Mouse (Mus musculus) erythroid progenitor cell, adult 5-6 weeks (primary cell): ENCODE measurements around the gene L3mbtl3. TPM values are rescaled to one million over a fixed set of nuclear protein-coding genes. Genes with fewer than 3 reads are reported as not detected.

Source experiments
- ATAC-seq: replicated peaks from 2 replicates; pipeline ENCODE4 v1.8.0; 2016; ENCODE audit warnings: moderate number of reproducible peaks, mild to moderate bottlenecking, moderate TSS enrichment, inconsistent platforms; ENCODE audit not compliant: poor library complexity, low FRiP score, severe bottlenecking
- total RNA-seq, 2 experiments: library from RNA; stranded (forward) in 1 of 2; stranded (reverse) in 1 of 2; fragments of 150-400 nt in 1 of 2; fragments of 186-747, 209-891 nt in 1 of 2; gene quantifications; 2 replicates each; pipeline versions ENCODE4 v1.2.3 to v1.2.4; 2015 to 2017; ENCODE audit warnings: low replicate concordance in 2 of 2

Gene L3mbtl3
- 2.1 and 6.8 TPM in 2 replicates for total RNA-seq (2015; ENCODE audit: low replicate concordance)
- total RNA-seq (2017; ENCODE audit: low replicate concordance) = 2.1 and 2.9 TPM in 2 replicates

DNA sequence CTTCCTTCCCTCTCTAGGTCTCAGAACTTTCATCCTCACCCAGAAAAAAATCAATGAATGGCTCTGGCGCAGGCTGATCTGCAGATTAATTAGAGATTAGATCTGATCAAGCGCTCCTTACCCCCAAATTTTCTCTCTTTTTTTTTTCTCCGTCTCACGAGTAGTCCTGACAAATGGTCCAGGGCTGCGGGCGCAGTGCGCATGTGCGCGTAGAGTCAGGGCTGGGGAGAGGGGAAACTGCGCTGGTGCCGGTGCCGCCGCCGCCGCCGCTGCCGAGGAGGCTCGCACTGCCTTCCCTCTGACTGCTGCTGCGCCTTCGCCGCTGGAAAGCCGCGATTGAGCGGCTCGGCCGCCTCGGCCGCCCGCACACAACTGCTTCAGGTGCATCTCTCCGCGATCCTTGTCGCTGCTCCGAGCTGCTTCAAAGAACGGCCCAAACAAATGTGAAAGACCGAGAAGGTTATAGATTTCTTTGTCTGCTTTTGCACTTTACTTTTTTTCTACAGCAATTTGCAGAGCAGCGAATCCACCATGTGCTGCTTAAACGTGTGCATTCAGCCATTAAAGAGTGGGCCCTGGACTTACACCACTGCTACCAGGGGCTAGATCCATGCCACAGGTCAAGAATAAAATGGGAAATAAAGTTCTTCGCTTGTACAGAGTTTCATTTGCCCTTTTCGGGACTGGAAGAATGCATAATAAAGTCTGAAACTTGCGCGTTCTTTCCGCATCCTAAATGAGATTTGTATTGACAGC lies at the start of gene L3mbtl3:
TSS of gene L3mbtl3 (minus strand) at position 182 of the 756 bp plus-strand sequence.
- ATAC-seq = no peak

DNA sequence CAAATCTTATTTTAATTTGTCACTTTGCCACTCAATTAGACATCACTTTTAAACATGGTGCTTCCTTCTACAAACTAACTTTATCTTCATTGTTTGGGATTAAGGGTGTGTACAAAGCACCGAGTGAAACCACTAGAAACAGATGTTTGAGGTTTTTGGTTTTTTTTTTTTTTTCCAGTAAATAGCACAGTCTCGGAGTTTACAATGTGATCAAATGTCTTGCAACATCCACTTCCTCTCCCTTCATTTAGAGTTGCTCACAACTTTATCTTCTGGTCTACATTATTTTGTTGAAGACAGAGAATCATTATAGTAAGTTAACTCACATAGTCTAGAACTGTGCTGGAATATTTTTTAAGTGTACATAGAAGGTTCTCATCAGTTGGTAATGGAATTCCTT lies 45.4 kb upstream of the L3mbtl3 start:
- ATAC-seq = no peak

DNA sequence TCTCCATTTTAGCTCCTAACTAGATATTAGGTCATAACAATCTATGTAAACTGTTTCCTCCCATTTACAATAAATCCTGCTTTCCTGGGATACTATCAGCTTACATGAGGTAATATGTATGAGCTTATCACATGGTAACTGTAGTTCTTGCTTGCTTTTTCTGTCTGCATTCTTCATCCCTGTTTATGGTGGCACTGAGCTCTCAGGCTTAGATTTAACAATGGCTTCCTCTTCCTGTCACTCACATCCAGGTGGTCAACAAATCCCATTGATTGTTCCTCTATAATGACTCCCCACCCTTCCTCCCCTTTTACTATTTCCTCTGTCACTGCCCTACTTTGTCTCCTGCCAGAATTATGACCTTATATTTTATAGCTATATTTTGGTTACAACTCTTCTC lies 12.9 kb upstream of the L3mbtl3 start:
- ATAC-seq = no peak

DNA sequence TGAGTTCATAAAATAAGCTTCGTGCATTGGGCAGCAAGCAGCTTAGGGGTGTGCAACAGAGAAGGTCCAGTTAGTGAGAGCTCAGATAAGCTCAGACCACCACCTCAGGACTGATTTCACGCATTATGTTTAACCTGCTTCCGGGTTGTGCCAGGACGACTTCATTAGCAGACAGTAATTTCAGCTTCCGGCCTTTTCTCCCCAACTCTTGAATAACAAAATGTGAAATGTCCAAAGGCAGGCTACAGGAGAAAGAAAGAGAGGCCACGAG lies 1.5 kb upstream of the L3mbtl3 start:
- no peak for ATAC-seq

DNA sequence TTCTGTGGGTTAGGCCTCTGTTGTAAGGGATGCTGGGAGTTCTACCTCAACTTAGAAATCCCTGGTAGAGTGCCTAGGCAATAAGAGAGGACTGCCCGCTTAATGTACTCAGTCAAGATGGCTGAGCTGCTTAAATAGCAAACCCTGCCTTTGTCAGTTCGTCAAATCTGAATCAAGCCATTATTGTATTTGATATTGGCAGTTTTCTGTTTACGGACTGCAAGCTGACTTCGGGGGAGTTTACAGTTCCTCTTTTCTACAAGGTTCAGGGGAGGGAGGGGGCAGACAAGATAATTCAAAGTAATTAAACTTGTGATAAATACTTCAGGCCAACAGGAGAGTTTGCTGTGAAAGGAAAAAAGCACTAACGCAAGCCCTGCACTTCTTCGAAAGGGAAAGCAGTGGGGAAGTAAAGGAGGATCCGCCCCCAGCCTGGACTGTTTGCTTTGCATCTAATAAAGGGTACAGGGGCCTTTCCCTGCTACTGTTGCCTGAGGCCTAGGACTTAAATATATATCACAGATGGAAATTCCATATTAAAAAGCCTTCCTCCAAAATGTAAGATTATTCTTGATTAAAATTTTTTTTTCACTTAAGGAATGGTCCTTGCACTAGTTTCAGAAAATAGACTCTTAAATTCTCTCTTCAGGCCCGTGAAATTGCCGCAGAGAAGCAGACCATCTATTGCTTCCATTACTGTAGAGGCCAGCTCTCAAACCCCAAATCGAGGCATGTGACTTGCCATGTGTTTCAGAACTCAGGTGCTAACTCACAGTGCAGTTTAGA lies 968 bp upstream of the L3mbtl3 start:
- ATAC-seq = no peak

DNA sequence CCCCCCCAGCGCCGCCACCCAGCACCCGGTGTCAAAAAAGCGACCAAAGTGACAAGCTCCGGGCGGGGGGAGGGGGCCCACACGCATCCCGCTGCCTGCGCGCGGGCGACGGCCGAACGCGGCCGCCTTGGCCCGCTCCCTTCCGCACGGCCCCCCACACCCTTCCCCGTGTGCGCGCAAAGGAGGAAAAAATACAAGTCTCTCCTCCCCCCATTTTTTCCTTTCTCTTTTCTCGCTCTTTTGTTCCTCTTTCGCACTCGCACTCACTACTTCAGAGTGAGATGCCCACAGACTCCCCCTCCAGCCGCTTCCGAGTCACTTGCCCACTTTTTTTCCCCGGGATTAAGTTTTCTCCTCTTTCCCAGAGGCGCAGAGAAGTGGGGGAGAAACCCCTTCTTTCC lies 420 bp downstream of the L3mbtl3 start:
- ATAC-seq = no peak

DNA sequence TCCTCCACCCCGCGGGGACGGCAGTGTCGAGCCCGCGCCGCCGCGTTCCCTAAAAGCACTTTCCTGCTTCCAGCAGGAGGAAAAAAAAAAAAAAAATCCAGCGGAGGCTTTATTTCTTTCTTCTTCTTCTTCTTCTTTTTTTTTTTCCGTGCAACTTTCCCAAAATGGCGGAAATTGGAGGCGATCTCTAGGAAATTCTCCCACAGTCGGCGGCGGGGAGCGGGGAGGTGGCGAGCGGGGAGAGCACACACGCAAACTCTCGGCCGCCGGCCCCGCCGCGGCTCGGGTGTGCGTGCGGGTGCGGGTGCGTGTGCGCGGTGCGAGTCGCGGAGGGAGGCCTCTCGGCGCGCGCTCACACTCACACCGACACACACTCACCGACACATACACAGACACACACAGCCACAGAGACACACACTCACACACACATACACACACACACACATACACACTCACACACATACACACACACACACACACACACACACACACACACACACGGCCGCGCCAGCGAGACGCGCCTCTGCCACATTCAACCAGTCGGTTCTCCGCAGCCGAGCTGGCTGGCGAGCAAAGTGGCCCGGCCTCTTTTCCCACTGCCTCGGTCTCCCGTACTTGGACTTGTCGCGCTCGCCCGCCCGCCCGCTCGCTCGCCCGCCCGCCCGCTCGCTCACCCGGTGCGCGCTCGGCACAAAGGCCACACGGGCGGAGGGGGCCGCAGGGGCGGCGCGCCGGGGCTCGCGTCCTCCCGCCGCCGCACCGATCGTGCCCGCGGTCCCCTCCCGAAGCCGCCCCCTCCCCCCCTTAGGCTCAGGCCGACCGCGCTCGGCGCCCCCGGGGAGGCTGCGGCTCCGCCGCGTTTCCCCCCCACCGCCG lies 1.1 kb downstream of the L3mbtl3 start:
- no peak; the same call in 1 of the 2 replicates for ATAC-seq

DNA sequence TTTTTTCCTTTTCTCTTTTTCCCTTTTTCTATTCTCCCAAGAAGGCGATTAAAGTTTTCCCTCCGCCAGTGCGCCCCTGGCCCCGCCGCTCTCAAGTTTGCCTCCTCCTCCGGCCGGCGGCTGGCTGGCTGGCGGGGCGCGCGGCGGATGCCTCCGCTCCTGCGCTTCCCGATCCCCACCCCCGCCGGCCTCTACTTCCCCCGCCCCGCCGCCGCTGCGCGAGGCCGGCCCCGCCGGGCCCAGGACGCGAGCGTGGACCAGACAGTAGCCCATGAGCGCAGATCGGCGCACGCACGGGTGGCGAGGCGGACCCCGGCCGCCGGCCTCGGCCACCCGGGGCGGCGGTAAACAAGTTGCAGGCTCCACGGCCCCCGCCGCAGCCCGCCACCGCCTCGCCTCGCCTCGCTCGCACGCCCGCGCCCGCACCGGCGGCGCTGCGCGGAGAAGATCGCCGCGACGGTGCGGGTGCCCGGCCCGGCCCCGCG lies 1.8 kb downstream of the L3mbtl3 start:
- no peak for ATAC-seq

DNA sequence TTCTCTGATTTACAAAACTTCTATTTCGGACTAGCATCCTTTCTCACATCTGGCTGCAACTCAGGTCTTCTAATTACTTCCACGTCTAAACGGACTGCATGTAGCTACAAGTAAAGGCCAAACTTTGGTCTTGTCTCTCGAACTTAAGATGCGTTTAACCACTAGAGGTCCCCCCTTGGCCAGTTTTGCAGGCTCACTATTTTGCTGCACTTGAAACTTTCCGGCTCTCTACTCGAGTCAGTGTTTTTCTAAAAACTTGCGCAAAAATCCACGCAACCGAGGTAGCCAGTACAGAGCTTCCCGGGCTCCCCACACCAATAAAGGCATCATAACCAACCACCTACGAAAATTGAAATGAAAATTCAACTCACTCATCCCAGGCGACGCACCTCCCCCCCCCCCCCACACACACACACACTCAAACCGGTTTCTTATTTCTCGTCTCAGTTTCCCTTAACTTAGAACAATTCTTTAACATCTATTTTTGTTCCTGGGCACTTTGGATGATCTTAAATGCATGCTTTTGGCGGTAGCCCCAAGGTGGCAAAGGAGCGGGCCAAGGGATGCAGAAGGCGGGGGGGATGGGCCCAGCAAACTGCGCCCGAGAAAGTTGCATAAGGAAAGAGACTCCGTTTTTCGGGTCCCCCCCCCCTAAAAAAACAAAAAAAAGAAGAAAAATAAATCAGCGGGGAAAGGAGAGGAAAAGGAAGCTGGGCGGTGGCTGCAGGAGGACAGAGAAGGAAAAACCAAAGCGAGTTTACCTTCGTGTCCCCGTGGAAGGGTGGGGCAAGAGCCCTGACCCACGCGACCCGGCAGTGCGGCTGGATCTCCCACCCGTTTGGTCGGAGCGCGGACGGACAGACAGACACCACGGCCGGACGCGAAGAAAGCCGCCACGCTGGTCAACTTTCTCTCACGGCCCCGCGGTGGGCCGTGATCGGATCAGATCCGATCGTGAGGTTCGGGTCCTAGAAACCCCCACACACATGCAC lies 2.5 kb downstream of the L3mbtl3 start:
- ATAC-seq = no peak

DNA sequence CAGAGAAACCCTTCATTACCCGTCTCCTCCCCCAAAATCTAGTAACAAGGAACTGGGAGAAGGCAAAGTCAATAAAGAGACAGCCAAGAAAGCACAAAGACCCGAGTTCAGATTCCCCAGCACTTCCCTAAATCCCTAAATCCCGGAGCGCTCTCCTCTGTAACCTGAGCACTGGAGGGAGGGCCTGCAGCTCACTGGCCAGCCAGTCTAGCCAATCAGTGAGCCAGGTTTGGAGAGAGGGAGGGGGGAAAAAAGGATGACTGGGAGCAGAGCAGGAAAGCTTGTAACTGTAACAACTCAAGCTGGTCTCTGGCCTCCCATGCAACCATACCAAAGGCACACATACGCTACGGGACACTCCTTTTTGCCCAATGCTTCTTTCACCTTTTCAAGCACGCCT lies 4.4 kb downstream of the L3mbtl3 start:
- ATAC-seq = no peak

DNA sequence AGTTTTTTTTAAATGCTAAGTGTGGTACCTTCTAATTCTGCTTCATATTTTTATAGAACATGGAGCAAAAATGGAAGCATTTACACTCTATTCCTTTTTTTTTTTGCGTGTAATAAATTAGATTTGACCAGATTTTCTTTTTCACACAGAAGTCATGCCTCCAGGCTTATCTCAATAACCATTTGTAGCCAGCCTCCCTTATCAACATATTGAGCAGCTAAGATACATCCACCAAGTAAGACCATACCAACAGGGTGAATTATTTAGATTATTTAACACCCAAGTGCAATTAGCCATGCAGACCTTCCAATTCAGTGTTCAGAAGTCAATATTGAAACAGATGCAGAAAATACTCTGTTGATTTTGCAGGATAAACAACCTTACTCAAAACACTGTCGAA lies 10.8 kb downstream of the L3mbtl3 start:
- no peak for ATAC-seq

DNA sequence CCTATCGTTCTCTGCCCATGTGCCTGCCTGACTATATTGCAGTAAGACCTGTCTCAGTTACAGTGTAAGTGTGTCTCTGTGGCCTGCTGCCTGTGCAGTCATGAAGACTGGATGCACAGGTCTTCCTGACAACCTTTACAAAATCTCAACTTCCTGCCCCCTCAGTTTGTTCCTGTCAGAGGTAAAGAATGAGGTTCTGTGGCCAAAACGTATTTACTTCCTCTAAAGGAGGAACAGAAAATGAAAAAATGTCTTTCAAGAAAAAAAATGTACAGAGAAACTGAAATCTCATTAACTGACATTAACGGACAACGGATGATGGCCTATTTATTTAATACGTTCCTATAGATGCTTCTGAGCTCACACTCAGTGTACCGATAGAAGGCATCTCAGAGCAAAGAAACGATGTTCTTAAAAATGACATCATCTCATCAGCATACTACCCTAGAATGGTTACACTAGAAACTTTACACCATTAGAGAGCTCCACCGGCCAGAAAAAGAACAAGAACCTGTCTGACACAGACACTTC lies 11.4 kb downstream of the L3mbtl3 start:
- ATAC-seq = no peak

DNA sequence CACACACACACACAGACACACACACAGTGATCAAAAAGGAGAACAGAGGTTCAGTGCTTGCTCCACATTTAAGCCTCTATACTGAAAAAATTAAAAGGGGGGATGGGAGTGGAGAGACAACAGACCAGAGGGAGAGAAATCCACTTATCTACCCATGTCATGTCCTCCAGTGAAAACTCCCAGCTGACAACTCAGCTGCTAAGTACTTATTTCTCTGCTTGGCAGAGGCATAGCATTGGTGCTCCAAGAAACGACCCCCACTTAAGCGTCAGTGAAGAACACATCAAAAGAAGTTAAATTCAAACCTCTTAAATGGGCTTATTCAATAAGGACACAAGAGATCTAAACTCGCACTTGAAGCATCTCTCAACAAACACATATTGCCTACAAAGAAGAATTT lies 12.2 kb downstream of the L3mbtl3 start:
- no peak for ATAC-seq

DNA sequence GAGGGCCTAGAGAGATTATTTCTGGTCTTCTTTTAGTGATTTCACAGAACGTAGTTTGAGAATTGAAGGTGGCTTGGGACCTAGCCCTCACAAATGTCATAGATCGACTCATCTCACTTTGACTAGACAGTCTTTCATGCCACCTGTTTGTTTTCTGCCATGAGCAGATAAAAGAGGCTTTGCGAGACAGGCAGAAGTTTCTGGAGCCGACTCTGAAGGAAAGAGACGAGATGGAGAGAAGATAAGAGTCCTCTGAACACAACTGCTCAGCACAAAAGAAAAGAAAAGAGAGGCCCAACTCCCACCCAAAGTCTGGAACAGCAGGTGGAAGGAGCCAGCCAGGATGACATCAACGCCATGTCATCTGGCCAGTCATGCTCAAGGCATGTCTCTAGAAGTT lies 17.0 kb downstream of the L3mbtl3 start:
- no peak for ATAC-seq

DNA sequence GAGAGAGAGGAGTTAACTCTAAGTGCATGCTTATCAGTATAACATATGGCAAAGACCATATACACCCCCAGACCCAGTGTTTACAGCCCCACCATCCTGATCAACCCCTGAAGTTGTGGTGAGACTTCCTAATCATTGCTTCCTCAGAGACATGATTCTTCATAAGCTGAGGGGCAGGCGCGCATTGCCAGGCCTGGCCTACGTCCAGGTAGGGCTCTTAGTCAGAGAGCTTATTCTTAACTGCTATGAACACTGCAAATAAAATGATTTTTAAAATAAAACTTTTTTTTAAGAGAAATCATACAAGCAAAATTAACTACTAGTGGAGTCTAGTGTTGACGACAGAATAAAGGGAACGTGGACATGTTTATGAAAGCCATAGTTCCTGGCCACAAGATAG lies 17.5 kb downstream of the L3mbtl3 start:
- ATAC-seq = no peak

DNA sequence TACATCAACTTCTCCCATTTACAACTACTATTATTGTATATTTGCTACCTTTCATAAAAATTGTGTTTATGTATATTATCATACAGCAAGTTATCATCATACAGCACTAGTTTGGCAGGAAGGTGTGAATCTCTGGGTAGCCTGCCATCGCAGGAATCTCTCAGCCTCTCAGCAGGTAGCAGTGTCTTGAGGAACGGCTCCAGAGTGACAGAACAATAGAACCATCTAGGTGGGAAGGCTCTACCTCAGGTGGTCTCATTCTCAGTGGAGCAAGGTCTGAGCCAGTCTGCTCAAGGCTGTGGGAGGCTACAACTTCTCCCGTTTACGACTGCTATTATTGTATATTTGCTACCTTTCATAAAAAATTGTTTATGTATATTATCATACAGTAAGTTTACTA lies 22.0 kb downstream of the L3mbtl3 start:
- no peak for ATAC-seq

DNA sequence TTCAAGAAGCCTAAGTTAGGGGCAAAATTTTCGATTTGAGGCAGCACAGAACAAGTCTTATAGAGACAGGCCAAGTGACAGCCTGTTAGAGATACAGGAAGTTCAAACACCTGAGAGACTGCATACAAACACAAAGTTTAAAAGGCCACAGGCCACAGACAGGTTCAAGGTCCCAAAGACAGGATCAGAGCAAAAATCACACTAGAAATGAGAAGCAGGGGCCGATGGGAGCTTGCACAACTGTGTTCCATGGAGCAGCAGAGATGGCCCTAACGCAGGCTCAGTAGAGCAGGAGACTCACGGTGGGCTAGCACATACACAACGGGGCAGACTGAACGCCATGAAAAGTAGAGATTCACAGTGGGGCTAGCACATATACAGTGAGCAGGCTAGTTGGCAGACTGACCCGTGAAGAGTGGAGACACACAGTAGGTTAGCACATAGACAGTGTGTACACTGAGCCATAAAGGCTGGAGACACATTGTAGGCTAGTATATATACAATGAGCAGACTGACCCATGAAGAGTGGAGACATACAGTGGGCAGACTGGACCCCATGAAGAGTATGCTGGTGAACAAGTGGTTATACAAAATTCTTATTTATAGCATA lies 24.5 kb downstream of the L3mbtl3 start:
- no peak for ATAC-seq

DNA sequence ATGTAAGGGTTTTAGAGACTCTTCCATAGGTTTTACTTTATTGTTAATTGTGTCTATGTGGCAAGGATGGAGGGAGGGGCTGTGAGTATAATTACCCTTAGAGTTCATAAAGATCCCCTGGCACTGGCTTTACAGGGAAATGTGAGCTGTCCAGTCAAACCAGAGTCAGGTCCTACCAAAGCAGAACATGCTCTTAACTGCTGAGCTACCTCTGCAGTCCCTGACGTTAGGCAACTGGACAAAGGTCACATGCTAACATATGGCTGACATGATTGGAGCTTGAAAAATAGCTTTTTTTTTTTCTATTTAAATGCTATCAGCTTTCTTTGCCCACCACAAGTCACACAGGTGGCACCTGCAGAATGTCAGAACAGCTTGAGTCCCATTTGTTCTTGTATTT lies 25.6 kb downstream of the L3mbtl3 start:
- ATAC-seq = no peak

DNA sequence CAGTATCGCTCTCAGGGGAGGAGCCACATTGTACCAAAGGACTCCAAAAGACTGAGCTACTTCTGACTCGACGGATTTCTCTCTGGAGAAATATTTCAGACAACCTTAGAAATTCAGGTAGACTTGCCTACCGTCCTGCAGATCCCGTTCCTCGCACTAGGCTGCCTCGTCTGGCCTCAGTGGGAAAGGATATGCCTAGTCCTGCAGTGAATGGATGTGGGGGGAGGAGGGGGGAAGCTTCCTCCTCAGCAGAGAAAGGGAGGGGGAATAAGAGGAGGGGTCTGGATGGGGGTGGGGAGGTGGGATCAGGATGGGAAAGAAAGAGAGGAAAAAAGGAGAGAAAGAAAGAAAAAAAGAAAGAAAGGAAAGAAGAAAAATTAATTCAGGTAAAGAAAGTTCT lies 28.2 kb downstream of the L3mbtl3 start:
- no peak for ATAC-seq
